Mouse (Mus musculus) liver, postnatal 0 days (tissue): Measurements from ENCODE around the gene Dstn.

ENCODE experiments used
- CTCF ChIP-seq: sonication (generic); IDR thresholded peaks from 2 replicates; pipeline ENCODE4 v1.5.1; 2016; ENCODE audit warnings: antibody characterized with exemption, low read depth
- EP300 ChIP-seq: IDR thresholded peaks from 2 replicates; pipeline ENCODE4 v1.6.1; 2016; ENCODE audit warnings: antibody characterized with exemption, low read depth, mild to moderate bottlenecking

DNA sequence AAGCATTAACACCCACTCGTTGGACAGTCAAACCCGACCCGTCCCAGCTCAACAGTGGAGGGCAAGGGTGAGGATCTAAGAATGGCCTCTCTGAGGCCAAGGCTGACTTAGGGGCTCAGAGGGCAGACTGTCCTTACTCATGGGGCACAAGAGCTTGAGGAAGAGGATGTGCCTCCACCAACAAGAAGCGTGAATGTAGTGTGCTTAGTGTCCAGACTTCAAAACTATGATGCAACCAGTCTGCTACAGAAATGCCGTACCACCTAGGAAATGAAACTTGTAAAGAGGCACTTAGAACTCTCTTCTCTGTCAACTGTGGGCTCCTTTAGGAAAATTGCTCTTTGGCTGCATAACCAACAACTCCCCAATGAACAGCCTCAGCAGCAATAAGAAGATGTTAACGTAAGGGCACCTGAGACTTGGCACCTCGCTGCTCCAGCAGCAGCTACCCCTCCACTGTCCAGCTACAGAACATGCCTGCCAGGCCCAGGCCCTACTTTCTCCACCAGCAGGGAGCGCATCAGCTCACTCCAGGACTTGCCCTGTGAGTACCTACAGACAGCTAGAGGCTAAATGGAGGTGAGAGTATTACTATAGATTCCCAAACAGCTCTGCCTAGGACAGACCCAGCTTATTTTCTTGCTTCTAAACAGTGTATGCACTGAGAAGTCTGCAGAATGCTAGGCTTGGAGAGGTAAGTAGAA lies 63.5 kb downstream of the Dstn start:
- TF ChIP-seq CTCF (peak; percentile 47), EP300 (no peak)
